Mouse (Mus musculus) limb, embryonic 14.5 days (tissue): ENCODE data around the gene Syn2. TPM values are rescaled to one million over a fixed set of nuclear protein-coding genes. Genes with fewer than 3 reads are reported as not detected.
A peak's percentile ranks its signal among the peaks of the same experiment; 100 is the strongest.

Source experiments
- ATAC-seq: fragments of 200-750 bp; cut with Nextera tagmentation; 2 replicates; pipeline ENCODE4 v1.8.0; 2017; ENCODE audit warnings: low read depth, moderate number of reproducible peaks, moderate TSS enrichment; ENCODE audit not compliant: low FRiP score
- DNase-seq: peaks from one replicate; pipeline ENCODE4 v3.0.0-alpha.2; 2015; ENCODE audit warnings: low spot score
- H3K27ac ChIP-seq: fragments of 300-500 bp; sonication (generic); replicated peaks from 2 replicates; pipeline ENCODE4 v1.5.1; 2014; ENCODE audit warnings: low read depth, mild to moderate bottlenecking, low read length, moderate library complexity, mixed read lengths
- H3K27me3 ChIP-seq: fragments of 300-500 bp; sonication (generic); 2 replicates; pipeline ENCODE4 v1.6.1; 2014; ENCODE audit warnings: low read length, mixed read lengths; ENCODE audit not compliant: control insufficient read depth, insufficient read depth
- H3K36me3 ChIP-seq: fragments of 300-500 bp; sonication (generic); 2 replicates; pipeline ENCODE4 v1.6.1; 2014; ENCODE audit warnings: mild to moderate bottlenecking, low read length, moderate library complexity, mixed read lengths; ENCODE audit not compliant: control insufficient read depth, insufficient read depth
- H3K4me1 ChIP-seq: fragments of 300-500 bp; sonication (generic); 2 replicates; pipeline ENCODE4 v1.6.1; 2014; ENCODE audit warnings: antibody characterized with exemption, low read length, mixed read lengths; ENCODE audit not compliant: control insufficient read depth, insufficient read depth
- H3K4me2 ChIP-seq: fragments of 300-500 bp; sonication (generic); replicated peaks from 2 replicates; pipeline ENCODE4 v1.6.1; 2014; ENCODE audit warnings: low read depth, mild to moderate bottlenecking, low read length, moderate library complexity; ENCODE audit not compliant: severe bottlenecking
- H3K4me3 ChIP-seq: fragments of 300-500 bp; sonication (generic); replicated peaks from 2 replicates; pipeline ENCODE4 v1.5.1; 2014; ENCODE audit warnings: low read length
- H3K9ac ChIP-seq: fragments of 300-500 bp; sonication (generic); 2 replicates; pipeline ENCODE4 v1.6.1; 2014; ENCODE audit warnings: mild to moderate bottlenecking, low read depth, low read length, moderate library complexity; ENCODE audit not compliant: severe bottlenecking
- H3K9me3 ChIP-seq: fragments of 300-500 bp; sonication (generic); 2 replicates; pipeline ENCODE4 v1.6.1; 2016; ENCODE audit warnings: low read length; ENCODE audit not compliant: control insufficient read depth
- POLR2A ChIP-seq: fragments of 200-500 bp; IDR thresholded peaks from 2 replicates; pipeline ENCODE4 v1.8.0; 2012; ENCODE audit warnings: inconsistent platforms, mild to moderate bottlenecking, moderate library complexity, borderline replicate concordance; ENCODE audit not compliant: insufficient read depth, insufficient read length; ENCODE audit errors: extremely low read depth
- WGBS: fragments of 180-500 bp; shearing (Covaris S2); extraction: QIAGEN DNeasy Blood & Tissue Kit; methylation state at CpG from one replicate; pipeline ENCODE4 v1.1.7; 2014; 5-methylcytosine and 5-hydroxymethylcytosine counted together
- polyA plus RNA-seq, 2 experiments: library from polyadenylated mRNA; depleted of rRNA in 1 of 2; stranded (reverse) in 1 of 2; unstranded in 1 of 2; fragments of >200 nt; fragmentation: Nextera tagmentation in 1 of 2; extraction: Ambion mirVana in 1 of 2; gene quantifications; 2 replicates each; pipeline versions ENCODE4 v1.2.1 to v1.2.3; 2012 to 2014

Gene Syn2
- polyA plus RNA-seq, 2 experiments: 0.91 to 1.6 TPM

- H3K36me3 ChIP-seq: no peaks in the 10 kb centered on the region
- no peaks in the 10 kb centered on the region for H3K27me3 ChIP-seq
- H3K4me3 ChIP-seq: no peak overlapping the region
- no peak for DNase-seq
- H3K9ac ChIP-seq: no peak overlapping the region
- H3K9me3 ChIP-seq: no peaks in the 10 kb centered on the region
- WGBS: 65% methylated on average over 3 of the region's 3 CpGs
- no peak overlapping the region for H3K4me2 ChIP-seq
- TF ChIP-seq POLR2A: no peak
- ATAC-seq: no peak
- no peak overlapping the region for H3K27ac ChIP-seq
- no peaks in the 10 kb centered on the region for H3K4me1 ChIP-seq
These were observed 90.8 kb downstream of the Syn2 start for GRCm38 (mm10) chr6:115225519-115225918.

- 71% methylated on average over 4 of the region's 4 CpGs for WGBS
- ATAC-seq (no peak), DNase-seq (no peak)
- Histone ChIP-seq H3K9me3 (no peaks in the 10 kb centered on the region), H3K9ac (no peak within 1 kb of the TSS), H3K36me3 (no peaks in the 10 kb centered on the region), H3K27ac (no peak within 1 kb of the TSS), H3K27me3 (no peaks in the 10 kb centered on the region), H3K4me2 (no peak within 1 kb of the TSS), H3K4me3 (no peak within 1 kb of the TSS), H3K4me1 (no peaks in the 10 kb centered on the region)
- TF ChIP-seq POLR2A: no peak
These were observed 92.3 kb downstream of the Syn2 start, which contains the start of gene Gm17482 for GRCm38 (mm10) chr6:115227043-115227442. Gene Gm17482 (plus strand): TSS chr6:115227343.

GRCm38 (mm10) chr6:115227529-115227928 is 92.8 kb downstream of the Syn2 start:
- Histone ChIP-seq H3K9me3 (no peaks in the 10 kb centered on the region), H3K4me1 (no peaks in the 10 kb centered on the region), H3K9ac (no peak overlapping the region), H3K4me3 (no peak overlapping the region), H3K27me3 (no peaks in the 10 kb centered on the region), H3K36me3 (no peaks in the 10 kb centered on the region), H3K27ac (no peak overlapping the region), H3K4me2 (no peak overlapping the region)
- peak; percentile 73; the same call in 1 of the 2 replicates for ATAC-seq
- DNase-seq: peak; percentile 89
- no peak for TF ChIP-seq POLR2A
- 12% methylated on average over 2 of the region's 2 CpGs for WGBS

DNA sequence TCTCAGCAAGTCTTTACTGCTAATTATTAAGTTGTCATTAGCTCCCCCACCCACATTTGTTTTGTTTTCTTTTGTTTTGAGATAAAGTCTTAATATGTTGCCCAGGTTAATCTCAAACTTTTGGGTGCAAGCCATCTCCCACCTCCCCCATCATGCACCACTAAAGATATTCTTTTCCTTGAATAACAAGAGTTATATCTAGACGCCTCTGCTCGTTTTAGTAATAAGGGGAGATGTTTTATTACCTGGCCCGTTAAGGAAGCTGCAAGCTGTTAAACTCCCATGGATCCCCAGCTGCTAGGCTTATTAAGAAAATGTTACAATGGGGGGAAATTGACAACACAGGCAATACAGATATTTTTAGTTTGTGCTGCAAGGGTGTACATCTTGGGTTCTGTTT is 95.9 kb downstream of the Syn2 start:
- Histone ChIP-seq H3K27me3 (no peaks in the 10 kb centered on the region), H3K36me3 (no peaks in the 10 kb centered on the region), H3K9ac (no peak overlapping the region), H3K4me1 (no peaks in the 10 kb centered on the region), H3K4me3 (no peak overlapping the region), H3K4me2 (no peak overlapping the region), H3K27ac (no peak overlapping the region), H3K9me3 (no peaks in the 10 kb centered on the region)
- WGBS: 21% methylated on average over 3 of the region's 3 CpGs
- no peak for ATAC-seq
- no peak for DNase-seq
- TF ChIP-seq POLR2A: no peak

DNA sequence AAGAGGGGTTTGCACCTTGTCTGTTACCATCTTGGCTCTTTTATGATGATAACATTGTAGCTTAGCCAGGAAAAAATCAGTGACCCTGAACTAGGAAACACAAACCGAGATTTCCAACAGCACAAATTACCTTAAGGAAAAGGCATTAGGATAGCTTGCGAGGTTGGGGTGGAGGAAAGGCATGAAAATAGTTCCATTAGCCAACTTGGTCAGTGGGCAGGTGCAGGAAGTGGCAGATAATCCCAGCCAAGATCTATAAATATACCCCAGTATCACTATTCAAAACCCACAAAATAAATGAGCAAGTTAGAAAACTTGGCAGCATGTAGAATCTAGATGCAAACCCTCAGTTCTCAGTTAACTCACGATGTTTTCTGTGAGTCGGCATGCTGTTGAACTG is 97.1 kb downstream of the Syn2 start:
- no peak for TF ChIP-seq POLR2A
- Histone ChIP-seq H3K36me3 (no peaks in the 10 kb centered on the region), H3K27me3 (no peaks in the 10 kb centered on the region), H3K4me3 (no peak overlapping the region), H3K27ac (no peak overlapping the region), H3K9me3 (no peaks in the 10 kb centered on the region), H3K9ac (no peak overlapping the region), H3K4me2 (no peak overlapping the region), H3K4me1 (no peaks in the 10 kb centered on the region)
- DNase-seq (no peak), ATAC-seq (no peak)
- 50% methylated on average over 4 of the region's 4 CpGs for WGBS

GRCm38 (mm10) chr6:115232562-115232961 is 97.9 kb downstream of the Syn2 start:
- WGBS: 71% methylated on average over 1 of the region's 1 CpGs
- no peak for TF ChIP-seq POLR2A
- no peak overlapping the region for H3K4me3 ChIP-seq
- H3K4me2 ChIP-seq: no peak overlapping the region
- DNase-seq (no peak), ATAC-seq (no peak)
- no peak overlapping the region for H3K27ac ChIP-seq
- H3K9me3 ChIP-seq: no peaks in the 10 kb centered on the region
- H3K36me3 ChIP-seq: no peaks in the 10 kb centered on the region
- H3K27me3 ChIP-seq: no peaks in the 10 kb centered on the region
- no peak overlapping the region for H3K9ac ChIP-seq
- H3K4me1 ChIP-seq: no peaks in the 10 kb centered on the region
